Mouse (Mus musculus) cerebellum, postnatal 25 days (tissue): ENCODE measurements around the gene Xpo6.

Experiments
- DNase-seq, 2 experiments: peaks; one replicate each; pipeline ENCODE4 v3.0.0; 2021; ENCODE audit warnings: mixed read lengths in 2 of 2

Xpo6 gene

DNA sequence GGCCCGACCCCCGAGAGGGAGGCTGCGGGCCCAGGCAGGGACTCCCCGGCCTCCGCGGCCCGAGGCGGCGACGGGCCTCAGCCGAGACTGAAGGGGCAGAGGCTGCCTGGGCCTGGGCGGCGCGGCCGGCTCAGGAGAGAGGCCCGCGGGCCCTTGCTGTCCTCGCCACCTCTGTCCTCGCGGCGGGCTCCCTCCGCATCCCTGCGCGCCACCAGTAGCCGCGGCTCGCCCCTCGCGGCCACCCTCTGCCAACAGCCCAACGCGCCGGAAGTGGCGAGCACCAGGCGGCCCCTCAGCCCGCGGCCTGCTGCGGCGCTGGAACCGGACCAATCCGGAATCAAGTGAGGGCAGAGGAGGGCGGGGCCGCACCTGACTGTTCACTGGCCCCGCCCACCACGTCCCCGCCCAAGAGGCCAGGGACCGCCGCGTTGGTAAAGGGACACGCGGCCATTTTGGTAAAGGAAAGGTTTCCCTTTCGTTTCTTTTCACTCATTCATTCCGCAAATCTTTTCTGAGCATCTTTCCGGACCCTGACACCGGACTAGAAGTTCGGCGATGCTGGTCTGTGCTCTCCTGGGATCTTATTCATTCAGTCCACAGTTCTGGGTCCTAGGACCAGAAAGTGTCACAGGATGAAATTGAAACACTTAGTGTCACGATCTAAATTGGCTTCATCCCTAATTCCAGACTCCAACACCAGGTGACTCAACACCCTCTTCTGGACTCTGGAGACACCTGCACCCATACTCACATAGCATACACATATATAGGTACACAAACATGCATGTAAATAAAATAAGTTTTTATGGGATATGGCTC, at the start of gene Xpo6:
Xpo6 (minus strand) TSS at position 324 of the 819 bp plus-strand sequence.
- DNase-seq = peak; percentile 97 to 100

DNA sequence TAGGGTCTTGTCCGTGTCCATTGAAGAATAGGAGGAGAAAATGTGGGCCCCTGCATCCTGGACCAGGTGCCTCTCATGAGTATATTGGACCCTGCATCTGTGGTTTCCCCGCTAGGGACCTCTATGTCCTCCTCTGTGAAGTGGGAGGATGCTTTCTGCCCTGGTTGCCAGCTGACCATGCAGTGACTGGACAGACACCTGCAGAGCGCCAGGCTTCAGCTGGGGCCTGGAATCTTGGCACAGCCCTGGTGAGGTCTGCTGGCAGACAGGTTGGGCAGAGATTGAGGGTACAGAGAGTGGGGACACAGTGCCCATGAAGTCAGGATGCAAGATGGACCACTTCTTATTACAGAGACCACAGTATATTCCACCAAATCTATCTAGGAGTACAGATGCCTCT, 49.7 kb upstream of the Xpo6 start:
- peak; percentile 72 to 76 for DNase-seq

DNA sequence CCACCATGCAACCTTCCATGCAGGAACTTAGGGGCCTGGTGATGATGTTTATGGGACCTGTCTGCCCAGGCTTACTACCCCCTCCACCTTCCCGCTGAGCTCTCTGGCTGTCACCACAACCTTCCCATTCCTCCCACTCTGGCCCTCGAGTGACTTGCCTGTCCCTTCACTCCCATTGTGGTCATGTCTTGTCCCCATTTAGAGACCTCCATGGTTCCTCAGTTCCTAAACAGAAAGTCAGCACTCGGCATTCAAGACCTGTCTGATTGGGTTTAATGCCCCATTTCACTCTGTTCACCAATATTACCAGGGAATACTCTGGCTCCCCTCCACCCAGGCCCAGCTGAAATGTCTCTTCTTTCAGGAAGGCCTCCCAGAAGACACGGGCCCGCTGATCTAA, 48.8 kb upstream of the Xpo6 start:
- no peak for DNase-seq

DNA sequence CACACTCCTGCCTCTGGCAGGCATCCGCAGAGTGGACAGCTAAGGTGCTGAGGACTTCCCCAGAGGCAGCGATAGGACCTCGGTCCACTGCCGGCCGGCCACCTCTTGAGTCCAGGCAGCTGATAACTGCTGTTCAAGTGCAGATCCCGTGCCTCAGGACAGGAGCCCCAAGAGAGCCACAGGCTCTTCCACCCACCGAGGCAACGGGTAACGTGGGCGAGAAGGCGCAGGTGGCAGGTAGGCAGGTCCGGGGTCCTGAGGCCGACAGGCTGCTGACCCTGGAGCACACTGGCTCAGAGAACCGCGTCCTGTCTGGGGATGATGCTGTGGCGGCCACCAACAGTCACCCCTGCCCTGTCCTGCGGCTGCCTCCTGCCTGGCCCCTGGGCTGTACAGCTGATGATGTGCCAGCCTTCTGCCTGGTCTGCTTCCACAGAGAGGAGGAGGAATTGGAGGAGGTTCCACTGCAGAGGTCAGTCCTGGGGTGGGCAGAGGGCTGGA, 48.4 kb upstream of the Xpo6 start:
- DNase-seq = peak; percentile 61 to 63

DNA sequence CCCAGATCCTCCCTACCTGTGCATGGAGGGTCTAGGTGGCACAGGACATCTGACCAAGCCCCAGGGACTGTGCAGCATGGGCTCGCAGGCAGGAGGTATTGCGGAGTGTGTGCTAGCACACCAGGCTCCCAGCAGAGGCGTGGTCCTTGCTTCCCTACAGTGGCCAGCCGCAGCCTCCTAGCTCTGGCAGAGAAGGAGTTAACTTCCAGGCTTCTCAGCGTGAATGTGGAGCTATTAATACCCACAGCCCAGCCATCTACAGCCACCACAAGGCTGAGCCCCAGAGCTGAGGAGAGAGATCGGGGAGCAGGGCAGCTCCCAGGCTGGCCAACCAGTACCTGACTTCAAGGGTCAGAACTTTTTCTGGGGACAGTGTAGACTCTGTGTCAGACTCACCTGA, 47.8 kb upstream of the Xpo6 start:
- peak; percentile 80 to 82 for DNase-seq

DNA sequence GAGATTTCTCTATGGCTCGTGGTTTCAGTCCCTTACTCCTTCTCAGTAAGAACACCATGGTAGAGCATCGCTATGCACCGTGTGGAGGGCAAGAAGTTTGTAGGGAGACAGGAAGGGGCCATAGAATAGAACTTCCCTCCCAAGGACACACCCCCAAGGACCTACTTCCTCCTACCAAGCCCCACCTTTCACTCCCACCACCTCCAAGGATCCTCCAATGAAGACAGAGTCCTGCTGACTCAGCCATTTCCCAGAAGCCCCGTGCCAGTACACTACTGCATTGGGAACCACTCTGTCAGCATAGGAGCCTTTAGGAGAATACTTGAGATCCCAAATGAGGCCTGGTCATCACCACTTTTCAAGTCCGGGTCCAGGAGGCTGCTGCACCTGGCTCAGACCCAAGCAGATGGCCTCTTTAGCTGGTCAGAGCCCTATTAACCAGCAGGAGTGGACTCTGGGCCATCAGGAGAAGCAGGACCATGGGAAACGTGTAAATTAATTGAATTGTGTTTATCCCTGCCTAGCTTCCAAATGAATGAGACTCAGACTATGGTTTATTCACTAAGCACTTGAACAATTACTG, 44.0 kb upstream of the Xpo6 start:
- DNase-seq = peak; percentile 32 to 64

DNA sequence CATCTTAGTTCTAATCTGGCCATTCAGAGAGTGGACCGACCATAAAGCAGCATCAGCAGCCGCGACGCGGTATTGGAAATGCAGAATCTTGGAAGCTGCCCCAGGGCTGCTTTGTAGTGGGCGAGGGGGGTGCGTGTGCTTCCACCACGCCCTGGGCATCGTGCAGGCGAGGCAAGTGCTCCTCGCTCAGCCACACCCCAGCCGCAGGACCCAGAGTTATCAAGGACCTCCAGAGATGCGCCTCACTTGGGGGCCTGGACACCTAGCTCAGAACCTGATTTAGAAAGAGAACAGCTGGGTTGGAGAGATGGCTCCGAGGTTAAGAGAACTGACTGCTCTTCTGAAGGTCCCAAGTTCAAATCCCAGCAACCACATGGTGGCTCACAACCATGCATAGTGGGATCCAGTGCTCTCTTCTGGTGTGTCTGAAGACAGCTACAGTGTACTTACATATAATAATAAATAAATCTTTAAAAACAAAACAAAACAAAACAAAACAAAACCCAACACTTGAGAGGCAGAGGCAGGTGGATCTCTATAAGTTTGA, 40.6 kb upstream of the Xpo6 start:
- DNase-seq = no peak

DNA sequence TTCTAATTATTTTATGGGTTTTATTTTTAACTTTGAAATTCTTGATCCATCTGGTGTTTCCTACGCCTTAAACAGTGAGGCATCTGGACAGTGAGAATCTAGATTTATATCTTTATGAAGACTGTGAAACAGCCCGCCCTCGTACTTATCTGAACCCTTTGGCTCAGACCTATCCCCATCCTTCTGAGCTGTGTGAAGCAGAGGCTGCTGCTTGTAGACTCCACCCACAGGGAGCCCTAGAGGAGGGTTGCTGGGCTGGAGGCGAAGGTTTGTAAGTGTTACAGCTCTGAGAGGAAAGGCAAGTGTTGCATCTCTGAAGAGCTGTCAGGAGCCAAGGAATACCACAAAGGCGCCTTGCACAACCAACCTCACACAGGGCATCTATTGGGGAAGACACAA, 36.5 kb upstream of the Xpo6 start:
- DNase-seq = no peak

DNA sequence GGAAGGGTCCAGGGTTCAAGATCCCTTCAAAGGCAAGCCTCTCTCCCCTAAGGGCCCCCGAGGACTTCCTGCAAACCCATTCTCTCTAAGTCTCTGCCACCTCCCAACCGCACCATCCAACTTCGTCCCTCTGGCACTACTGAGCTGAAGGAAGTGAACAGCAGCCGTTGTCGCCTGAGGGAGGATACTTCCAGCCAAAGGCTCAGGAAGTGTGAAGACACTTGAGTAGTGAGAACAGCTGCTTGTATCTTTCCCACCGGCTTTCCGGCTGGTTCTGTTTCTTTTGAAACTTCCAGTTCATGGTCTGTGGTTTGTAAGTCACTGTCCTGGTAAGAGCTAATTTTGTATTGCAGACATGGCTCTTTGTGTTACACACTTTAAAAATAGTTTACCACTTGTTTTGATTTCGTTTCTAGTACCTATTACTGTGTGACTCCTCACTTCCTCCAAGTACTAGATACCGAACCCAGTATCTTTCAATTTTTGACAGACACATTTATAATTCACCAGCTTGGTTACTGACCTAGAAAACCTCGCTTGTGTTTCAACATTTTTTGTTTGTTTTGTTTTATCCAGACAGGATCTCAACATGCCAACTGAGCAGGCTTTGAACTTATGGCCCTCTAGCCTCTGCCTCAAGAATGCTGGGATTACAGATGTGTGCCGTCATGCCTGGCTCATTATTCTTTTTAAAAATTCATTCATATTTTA, 35.9 kb upstream of the Xpo6 start:
- DNase-seq = no peak

DNA sequence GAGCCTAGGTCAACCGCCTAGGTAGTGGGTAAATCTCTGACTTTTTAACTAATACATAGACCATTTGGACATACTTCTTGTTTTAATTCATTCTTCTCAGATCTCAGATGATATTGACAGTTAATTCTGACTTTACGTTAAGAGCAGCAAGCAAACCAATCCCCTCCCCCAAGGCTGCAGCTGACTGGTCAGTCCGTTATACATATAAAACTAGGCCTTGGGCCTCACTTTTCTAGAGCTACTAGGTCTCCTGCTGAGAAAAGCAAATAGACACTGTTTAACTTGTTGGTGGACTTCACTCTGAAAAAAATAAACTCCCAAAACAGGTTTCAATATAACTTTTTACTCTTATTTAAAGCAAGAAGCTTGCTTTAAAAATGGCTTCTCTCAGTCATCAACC, 34.3 kb upstream of the Xpo6 start:
- no peak for DNase-seq

DNA sequence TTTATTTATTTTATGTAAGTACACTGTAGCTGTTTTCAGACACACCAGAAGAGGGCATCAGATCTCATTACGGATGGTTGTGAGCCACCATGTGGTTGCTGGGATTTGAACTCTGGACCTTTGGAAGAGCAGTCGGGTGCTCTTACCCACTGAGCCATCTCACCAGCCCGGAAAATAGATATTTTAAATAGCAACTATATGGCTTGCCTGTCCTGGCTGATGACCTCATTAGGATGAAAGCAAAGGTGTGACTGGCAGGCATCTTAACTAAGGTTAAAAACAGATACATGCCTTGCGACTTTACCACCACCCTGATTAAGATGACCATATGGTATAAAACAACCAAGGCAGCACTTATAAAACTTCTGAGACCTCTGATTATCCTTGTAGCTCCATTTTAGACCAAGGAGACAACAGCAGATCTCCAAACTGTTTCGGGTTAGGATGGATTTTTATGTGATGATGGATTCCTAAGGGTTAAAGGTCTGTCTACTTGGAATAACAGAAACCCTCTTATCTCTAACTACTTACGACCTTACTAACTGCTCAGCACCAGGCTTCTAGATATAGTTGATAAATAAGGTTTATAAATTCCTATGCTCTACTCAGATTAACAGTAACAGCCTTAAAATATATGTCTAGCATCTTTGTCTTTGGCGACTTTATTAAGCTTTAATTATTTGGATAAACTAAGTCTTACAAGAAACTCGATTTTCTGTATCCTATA, 32.2 kb upstream of the Xpo6 start:
- DNase-seq = no peak

DNA sequence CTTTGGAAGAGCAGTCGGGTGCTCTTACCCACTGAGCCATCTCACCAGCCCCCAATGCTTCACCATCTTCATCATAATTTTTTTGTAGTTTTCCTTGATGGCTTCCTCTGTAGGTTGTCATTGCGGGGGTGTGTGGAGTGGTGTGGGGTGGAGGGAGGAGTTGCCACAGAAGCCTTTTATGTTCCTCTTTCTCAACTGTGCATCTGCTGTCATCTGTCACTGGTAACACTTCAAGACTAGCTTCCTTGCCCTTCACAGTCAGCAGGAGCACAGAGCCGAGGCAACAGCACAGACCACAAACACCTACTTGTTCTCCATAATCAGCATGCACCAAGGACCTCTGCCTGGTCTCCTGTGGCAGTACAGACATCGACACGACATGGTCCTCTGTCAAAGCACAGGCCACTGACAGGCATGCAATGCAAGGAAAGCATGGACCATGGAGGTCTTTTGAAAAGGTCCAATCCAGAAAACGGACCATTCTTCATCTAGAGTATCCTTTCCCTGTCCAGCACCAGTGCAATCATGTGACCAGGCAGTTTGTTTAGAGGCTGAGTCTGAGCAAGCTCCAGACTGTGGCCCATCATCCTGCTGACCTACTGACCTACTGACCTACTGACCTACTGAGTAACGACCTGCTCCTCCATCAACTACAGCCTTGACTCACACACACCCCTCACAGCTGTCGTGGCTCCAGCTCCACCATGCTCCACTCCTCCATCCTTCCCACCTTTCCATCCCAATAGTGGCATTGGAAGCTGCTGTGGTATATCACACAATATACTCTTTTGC, 30.3 kb upstream of the Xpo6 start:
- DNase-seq = no peak

DNA sequence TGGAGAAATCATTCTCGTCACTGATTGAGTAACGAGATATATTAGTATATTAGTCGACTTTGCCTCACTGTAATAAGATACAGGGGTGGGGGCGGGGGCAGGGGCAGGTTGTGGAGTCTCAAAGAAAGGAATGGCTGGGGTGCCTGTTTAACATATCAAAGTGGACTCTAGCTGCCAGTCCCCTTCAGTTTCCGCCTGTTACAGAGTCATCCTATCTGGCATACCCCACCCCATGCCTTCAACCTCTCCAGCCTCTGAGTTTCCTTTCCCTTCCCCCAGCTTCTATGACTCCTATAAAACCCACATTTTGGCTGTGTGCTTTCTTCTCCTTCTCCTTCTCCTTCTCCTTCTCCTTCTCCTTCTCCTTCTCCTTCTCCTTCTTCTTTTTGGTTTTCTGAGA, 25.8 kb upstream of the Xpo6 start:
- no peak for DNase-seq

DNA sequence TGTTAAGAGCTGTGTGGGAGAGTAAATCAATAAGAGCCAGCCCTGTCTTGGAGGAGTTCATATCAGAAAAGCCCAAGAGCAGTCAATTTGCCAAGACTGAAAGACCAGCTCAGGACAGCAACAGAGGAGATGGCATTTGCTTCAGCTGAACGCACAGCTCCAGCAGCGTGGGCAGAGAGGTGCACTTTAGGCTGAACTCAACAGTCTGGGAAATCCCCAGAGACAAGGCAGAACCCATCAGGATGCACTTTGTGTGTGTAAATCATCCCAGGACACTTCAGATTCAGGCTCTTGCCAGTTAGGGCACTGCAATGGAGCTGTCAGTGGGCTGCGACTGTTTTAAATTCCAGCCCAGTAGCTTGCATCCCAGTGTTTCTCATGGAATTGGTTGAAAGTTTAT, 22.5 kb upstream of the Xpo6 start:
- no peak for DNase-seq

DNA sequence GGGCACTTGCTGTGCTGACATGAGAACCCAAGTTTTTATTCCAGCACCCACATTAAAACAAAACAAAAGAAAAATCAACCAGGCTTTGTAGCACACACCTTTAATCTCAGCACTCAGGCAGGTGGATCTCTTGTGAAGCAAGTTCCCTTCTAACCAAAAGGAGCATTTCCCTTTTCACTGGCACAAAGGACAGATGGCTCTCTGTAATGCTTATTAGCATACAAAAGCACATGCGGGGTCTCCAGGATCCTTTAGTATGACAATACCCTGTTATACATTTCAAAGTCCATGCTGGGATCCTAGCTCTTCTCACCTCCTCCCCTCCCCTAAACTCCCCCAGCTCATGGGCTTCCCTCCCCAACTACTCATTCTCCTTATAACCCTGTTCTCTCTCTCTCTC, 20.3 kb upstream of the Xpo6 start:
- no peak for DNase-seq

DNA sequence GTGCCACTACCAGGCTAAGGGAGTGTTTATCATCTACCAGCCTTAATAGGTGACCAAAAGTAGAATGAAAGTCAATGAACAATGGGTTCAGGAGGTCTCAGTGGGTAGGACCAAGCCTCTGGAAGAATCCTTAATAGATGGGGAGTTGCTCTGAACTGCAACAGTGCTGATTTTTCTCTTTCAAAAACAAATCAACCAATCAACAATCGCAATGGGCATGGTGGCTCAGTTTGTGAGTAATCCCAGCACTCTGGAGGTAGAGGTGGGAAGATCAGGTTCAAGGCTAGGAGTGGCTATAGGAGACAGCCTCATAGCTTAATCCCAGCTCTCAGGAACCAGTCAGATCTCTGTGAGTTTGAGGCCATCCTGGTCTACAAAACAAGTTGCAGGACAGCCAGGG, 18.0 kb upstream of the Xpo6 start:
- DNase-seq = no peak

DNA sequence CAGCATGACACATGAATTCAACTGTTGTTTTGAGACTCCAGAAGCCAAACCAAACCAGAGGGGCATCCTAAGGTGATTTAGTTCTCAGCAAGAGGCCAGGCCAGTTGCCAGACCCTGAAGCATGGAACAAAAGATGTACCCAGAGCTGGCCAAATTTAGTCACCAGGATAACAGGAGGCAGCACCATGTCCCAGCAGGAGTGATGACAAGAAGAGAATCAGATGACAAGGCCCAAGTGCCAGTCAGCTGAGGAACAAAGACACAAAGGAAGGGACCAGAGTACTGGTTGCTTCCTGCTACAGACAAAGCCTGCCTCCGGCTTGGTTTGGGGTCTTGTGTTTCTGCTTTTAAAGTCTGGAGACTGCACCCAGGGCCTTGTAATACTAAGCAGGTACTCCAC, 16.6 kb upstream of the Xpo6 start:
- DNase-seq = peak; percentile 84 to 89

DNA sequence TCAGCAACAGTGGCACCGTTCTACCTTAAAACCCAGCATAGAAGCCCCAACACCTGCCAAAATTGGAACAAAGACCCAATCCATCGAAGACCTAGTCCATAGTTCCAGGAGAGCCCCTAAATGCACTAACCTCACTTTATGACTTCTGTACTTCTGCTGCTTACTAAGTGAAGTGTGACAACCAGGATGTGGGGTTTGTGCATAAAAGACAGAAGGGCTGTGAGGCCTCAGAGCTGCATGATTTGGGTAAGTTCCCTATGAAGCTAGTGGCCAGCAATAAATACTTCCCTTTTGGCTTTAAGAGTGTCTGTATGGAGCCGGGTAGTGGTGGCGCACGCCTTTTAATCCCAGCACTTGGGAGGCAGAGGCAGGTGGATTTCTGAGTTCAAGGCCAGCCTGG, 10.6 kb upstream of the Xpo6 start:
- DNase-seq = no peak

DNA sequence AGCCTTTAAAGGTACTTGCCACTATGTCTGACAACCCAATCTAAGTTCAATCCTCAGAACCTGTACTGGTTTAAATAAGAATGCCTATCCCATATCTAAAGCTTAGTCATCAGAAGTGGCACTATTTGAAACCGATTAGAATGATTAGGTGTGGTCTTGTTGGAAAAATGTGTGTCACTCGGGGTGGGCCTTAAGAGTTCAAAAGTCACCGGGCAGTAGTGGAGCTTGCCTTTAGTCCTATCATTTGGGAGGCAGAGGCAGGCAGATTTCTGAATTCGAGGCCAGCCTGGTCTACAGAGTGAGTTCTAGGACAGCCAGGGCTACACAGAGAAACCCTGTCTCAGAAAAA, 670 bp upstream of the Xpo6 start:
- DNase-seq = no peak

DNA sequence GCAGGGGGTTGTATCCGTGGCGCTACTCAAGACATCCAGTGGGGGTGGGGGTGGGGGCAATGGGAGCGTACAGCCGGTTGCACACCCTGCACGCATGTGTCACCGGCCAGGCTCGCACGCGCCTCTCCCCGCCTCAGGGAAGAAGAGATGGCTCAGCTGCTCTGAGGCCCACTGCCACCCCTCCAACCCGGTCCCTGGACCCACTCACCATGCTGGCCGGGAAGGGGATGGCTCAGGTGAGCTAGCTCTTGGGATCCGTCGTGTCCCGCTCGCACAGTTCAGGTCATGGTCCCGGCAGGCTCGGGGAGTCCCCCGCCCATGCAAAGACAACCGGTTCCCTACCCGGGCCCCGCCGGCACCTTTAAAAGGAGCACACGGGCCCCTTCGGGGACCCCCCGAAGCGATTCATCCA, 604 bp downstream of the Xpo6 start:
- DNase-seq = peak; percentile 68 to 71

DNA sequence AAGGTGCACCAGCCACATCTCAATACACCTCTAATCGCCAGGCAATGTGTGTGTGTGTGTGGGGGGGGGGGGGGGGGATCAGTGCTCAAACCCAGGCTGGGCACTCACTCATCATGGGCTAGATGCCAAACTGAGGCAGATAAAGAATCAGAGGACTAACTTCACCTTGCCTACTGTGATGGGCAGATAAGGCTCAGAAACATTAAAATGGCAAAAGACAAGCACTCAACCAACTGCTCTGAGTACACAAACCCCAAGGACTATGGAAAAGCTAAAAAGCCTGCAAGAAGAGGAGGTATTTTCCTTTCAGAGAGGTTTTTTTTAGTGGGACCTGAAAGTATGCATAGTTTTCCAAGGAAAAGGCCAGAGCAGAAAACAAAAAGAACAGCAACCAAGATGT, 1.4 kb downstream of the Xpo6 start:
- peak in 1 of 2 experiments; percentile 40 for DNase-seq

DNA sequence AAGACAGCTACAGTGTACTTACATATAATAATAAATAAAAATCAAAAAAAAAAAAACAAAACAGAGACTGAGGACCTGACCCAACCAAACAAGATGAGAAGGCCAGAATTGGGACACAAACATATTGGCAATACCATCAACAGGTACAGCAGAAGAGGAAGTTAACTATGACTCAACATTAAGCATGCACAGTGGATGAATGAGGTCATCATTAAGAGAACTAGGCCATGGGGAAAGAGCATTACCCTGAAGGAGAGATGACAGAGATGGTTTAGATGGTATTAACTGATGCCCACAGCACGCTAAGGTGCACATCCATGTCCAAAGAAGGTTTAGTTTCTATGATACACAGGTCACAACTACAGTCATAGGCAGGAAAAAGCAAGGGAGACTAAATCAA, 6.1 kb downstream of the Xpo6 start:
- DNase-seq = no peak
